Mouse (Mus musculus): ENCODE results near the gene Ndufaf2.

Gene Ndufaf2

DNA sequence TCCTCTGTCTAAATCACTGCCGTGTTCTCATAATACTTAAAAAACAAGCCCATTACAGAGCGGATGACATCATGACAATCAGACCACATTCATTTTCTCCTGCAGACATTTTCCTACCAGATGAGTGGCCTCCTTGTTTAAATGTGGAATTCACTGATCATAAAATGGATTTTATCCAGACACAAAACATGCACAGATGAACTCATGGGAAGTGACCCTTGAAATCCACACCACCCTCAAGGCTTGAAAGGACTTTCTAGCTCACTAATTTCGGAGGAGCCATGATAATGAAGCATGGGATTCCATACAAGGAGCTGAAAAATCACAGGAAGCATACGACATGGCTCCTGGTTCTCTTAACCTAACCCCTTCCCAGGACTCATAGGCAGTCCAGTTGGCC lies 198.5 kb downstream of the Ndufaf2 start:
- no peak for DNase-seq

DNA sequence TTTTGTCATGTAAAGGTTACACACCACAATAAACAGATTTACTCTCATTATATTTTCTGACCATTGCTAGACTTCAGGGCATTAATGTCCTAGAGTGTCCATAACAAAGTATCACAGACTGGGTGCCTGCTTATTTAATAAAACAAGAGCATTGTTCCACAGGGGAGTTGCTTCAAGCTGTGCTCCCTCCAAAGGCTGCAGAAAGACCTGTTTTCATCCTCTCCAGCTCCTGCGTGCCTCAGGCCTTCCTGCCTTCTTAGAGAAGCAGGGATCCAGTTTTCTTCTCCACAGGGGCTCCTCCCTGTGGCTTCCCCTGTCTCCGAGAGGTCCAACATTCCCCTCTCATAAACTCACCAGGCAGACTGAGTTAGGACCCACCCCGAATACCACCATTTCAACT lies 202.2 kb downstream of the Ndufaf2 start:
- no peak for DNase-seq

DNA sequence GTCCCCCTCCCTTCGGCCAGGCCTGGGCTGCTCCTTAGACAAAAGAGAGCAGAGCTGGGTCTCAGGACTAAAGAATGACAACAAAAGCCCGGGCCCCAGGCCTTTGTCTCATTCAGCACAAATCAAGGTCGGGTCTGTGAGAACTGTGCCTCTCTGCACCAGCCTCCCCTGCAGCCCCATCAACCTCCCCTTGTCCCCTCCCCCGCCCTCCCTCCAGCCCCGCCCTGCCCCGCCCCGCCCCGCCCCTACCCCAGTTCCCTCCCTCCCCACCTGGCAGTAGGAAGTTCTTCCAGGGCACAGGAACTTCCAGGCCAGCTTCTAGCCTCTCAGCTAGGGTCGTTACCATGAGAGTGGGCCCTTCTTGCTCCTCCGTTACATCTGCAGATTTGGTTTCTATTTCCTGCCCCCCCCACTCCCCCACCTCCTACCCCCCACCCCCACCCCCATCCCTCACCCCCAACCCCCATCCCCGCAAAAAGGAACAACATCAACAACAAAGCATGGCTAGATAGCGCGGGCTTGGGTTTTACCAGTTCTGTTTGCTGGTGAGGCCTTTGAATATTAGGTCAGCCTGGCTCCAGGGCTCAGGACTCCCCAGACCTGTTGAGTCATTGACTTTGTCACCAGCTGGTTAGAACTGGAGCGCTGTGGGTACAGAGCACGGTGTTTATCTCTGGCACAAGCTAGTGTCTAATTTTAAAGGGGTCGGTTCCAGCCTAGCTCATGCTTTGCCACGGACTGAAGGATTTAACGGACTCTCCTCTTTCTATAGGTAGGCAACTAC lies 202.9 kb downstream of the Ndufaf2 start:
- DNase-seq, result peak; percentile 32 to 42

DNA sequence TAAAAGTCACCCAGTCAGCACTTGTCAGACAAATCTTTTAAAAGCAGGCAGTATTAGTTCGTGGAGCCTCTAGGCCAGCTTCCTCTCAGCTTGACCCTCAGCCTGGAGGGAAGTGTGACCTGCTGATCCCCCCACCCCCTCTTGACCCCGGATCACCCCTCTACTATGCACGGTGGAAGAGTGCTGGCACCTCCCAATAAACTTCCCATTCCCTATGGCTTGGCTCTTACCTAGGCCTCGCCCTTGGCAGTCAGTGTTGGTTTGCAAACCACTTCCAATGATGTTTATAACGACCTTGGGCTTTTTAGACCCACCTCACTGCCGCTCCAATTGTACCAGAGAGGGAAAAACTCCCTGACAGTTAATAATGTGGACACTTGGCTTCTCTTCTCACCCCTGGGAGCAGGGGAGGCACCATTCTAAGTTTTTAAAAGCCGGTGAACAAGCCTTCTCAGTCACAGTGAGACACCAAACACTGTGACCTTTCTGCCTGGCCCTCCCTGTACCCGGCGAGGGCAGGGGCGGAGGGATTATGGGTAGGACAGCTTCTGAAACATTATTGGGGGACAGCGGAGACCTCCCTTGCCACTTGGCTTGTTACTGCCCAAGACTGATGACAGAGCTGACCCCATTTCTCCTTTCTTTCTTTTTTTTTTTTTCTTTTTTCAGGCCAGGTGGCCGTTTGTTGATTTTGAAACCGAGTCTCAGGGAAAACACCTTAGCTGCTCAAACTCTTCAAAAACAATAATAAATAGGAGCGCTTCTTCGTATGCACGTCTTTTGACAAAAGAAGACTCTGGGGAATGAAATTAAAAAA lies 203.8 kb downstream of the Ndufaf2 start:
- DNase-seq, result no peak

DNA sequence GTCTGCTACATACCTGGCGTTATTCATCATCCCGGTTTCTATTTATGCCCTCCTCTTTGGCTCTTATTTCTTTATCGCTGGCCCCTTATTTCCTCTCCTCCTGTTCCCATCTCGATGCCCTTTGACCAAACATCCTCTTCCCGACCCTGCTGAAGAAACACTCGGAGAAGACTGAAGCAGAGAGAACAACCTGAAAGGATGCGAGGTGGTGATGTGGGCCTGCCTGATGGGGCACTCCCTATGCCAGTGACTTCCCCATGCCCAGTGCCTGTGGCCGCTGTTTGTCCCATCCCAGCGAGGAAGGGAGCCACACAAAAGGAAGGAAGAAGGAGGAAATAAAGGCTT lies 204.4 kb downstream of the Ndufaf2 start:
- no peak for DNase-seq
